Mouse (Mus musculus) heart, adult 2 months (tissue): ENCODE data around the gene Lst1. TPM values are rescaled to one million over a fixed set of nuclear protein-coding genes. Genes with fewer than 3 reads are reported as not detected.

Experiments
- DNase-seq, 2 experiments: peaks; one replicate each; pipeline ENCODE4 v3.0.0; 2021
- H3K27ac ChIP-seq: fragments of 200-600 bp; 2 replicates; pipeline ENCODE4 v1.8.1; 2022
- H3K27me3 ChIP-seq: fragments of 200-500 bp; 2 replicates; pipeline ENCODE4 v1.6.1; 2012; ENCODE audit warnings: mild to moderate bottlenecking, low read length, inconsistent platforms, mixed read lengths; ENCODE audit not compliant: control insufficient read depth, insufficient read depth
- H3K36me3 ChIP-seq: fragments of 200-500 bp; 2 replicates; pipeline ENCODE4 v1.6.1; 2012; ENCODE audit warnings: low read length, inconsistent platforms; ENCODE audit not compliant: control insufficient read depth, insufficient read depth
- H3K4me1 ChIP-seq: fragments of 200-500 bp; 2 replicates; pipeline ENCODE4 v1.6.1; 2011; ENCODE audit warnings: low read length; ENCODE audit not compliant: control insufficient read depth, insufficient read depth
- H3K4me3 ChIP-seq: fragments of 200-600 bp; 2 replicates; pipeline ENCODE4 v1.8.1; 2022
- H3K79me2 ChIP-seq: fragments of 200-500 bp; replicated peaks from 2 replicates; pipeline ENCODE4 v1.6.1; 2012; ENCODE audit warnings: mild to moderate bottlenecking, inconsistent platforms, low read length, moderate library complexity, mixed read lengths; ENCODE audit not compliant: control insufficient read depth, insufficient read depth
- H3K9ac ChIP-seq: fragments of 200-500 bp; 2 replicates; pipeline ENCODE4 v1.6.1; 2012; ENCODE audit warnings: low read depth, mild to moderate bottlenecking, control low read depth, inconsistent platforms, low read length, mixed read lengths
- CTCF ChIP-seq: fragments of 200-600 bp; IDR thresholded peaks from 2 replicates; pipeline ENCODE4 v1.8.1; 2022; ENCODE audit warnings: antibody characterized with exemption, mild to moderate bottlenecking, moderate library complexity
- EP300 ChIP-seq: fragments of 200-500 bp; IDR thresholded peaks from 2 replicates; pipeline ENCODE4 v1.6.1; 2011; ENCODE audit warnings: low read depth, low read length, control low read depth; ENCODE audit not compliant: insufficient read depth
- POLR2A ChIP-seq: fragments of 200-500 bp; IDR thresholded peaks from 2 replicates; pipeline ENCODE4 v1.6.1; 2011; ENCODE audit warnings: mild to moderate bottlenecking, low read depth, low read length, control low read depth; ENCODE audit not compliant: insufficient read depth
- WGBS: fragments of 180-500 bp; shearing (Covaris S2); methylation state at CpG from one replicate; pipeline ENCODE4 v1.1.7; 2018; 5-methylcytosine and 5-hydroxymethylcytosine counted together
- intact Hi-C: fragments of 180-260 bp; cut with DNase I; formaldehyde crosslinking; loops from one replicate; pipeline ENCODE4 v1.15.1; 2025
- polyA plus RNA-seq: library from polyadenylated mRNA; depleted of rRNA; stranded (reverse); fragments of >200 nt; gene quantifications from 2 replicates; pipeline ENCODE4 v1.2.3, GENCODE M21; 2012
- total RNA-seq, 2 experiments: library from RNA; stranded (reverse); gene quantifications; 2 replicates each; pipeline ENCODE4 v1.2.3; 2021

The Lst1 gene
- total and polyA plus RNA-seq, 3 experiments = 4.1 to 11.3 (median 4.5) TPM

DNA sequence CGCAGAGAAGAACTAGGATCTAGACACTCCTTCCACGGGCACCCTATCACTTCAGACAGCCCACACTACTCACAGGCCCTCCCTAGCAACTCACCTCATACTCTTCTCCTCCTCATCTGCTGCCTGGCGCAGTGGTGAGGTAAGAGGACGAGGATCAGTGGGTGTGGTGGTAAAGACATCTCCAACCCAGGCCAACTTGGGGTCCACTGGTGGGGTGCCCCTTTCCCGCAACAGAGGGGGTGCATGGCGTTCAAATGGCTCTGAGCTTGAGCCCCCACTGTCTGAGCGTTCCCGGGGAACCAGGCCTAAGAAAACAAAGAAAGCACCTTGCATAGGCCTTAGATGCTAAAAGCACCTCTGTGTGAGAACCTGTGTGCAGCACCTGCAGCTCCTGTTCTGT is 31.0 kb downstream of the Lst1 start:
- DNase-seq = no peak
- intact Hi-C loops = no loop called here
- Histone ChIP-seq H3K36me3 (peaks cover 4% of the 10 kb centered on the region), H3K4me1 (peaks cover 5% of the 10 kb centered on the region), H3K79me2 (peaks cover 6% of the 10 kb centered on the region; the same call in 1 of the 2 replicates), H3K27me3 (no peaks in the 10 kb centered on the region), H3K27ac (no peak overlapping the region), H3K9ac (no peak overlapping the region), H3K4me3 (no peak overlapping the region)
- TF ChIP-seq POLR2A (no peak), CTCF (no peak), EP300 (no peak)
- WGBS = 86% methylated on average over 8 of the region's 8 CpGs

DNA sequence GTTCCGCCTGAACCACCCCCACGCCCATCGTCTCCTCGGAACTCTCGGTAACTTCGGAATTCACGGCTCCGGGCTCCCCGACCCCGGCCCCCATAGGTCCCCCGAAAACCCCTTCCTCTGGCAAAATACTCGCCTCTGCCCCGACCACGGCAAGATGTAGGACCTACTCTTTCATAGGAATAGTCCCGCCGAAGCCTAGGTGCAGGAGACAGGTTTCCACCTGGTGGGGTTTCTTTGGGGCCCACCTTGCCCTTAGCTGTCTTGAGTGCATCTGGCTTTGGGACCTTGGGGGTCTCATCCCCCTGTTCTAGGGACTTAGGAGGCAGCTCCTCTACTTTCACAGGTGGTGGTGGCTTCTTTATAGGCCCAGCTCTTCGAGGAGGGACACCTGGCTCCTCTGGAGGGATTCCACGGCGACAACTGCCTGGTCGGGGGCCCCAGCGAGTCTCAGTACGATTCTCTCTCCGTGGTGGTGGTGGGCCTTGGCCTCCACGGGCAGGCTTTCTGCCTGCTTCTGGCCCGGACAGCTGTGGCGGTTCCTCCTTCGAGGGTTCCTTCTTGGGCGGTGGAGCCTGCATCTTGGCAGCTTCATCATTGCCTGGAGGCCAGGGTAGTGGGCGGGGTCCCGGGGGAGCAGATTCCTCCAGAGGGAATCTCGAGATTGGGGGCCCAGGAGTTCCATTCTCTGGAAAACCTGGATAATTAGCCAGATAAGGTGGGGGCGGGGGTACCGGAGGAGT is 31.6 kb downstream of the Lst1 start:
- WGBS = 80% methylated on average over 33 of the region's 33 CpGs
- Histone ChIP-seq H3K36me3 (no peaks in the 10 kb centered on the region; the same call in 1 of the 2 replicates), H3K9ac (no peak overlapping the region), H3K4me1 (peaks cover 2% of the 10 kb centered on the region), H3K4me3 (no peak overlapping the region), H3K79me2 (peaks cover 6% of the 10 kb centered on the region; the same call in 1 of the 2 replicates), H3K27me3 (no peaks in the 10 kb centered on the region), H3K27ac (no peak overlapping the region)
- intact Hi-C loops = no loop called here
- DNase-seq = no peak
- TF ChIP-seq POLR2A (no peak), CTCF (no peak), EP300 (no peak)

DNA sequence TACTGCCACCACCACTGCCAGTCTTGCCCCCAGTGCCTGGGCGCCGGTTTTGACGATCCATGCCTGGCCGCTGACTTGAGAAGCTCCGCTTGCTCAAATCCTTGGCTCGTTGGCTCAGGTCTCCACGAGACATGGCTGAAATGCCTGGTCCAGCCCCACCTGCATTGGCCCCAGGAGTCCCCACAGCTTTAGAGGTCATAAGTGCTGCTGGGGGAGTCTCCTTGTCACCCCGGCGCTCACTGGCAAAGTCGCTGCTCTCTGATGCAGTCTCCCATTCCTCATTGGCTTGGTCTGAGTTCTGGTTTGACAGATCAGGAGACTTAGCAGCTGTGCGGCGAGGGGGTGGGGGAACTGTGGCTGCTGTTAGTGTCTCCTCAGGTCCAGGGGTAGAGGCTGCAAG is 32.8 kb downstream of the Lst1 start:
- intact Hi-C loops = no loop called here
- no peak overlapping the region for H3K4me3 ChIP-seq
- 79% methylated on average over 12 of the region's 12 CpGs for WGBS
- H3K9ac ChIP-seq = no peak overlapping the region
- H3K4me1 ChIP-seq = no peaks in the 10 kb centered on the region
- no peak for TF ChIP-seq EP300
- no peak for TF ChIP-seq CTCF
- TF ChIP-seq POLR2A = no peak
- no peaks in the 10 kb centered on the region for H3K79me2 ChIP-seq
- H3K36me3 ChIP-seq = no peaks in the 10 kb centered on the region
- H3K27me3 ChIP-seq = no peaks in the 10 kb centered on the region
- no peak for DNase-seq
- no peak overlapping the region for H3K27ac ChIP-seq

DNA sequence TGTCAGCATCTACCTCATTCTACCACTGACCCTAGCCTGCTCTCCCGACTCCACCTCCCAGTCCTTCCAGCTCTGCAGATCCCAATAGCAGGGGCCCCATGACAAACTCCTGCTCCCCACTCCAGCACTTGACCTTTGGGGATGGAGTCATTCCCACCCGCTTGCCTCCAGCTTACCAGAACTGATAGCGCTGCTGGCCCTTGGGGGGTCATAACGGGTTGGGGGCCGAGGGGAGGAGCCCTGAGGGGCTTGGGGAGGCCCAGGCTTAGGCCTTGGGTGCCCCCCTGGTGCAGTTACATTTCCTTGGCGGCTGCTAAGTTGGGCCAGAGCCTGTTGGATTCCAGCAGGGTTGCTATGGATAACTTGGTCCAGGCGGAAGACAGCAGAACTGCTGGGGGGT is 33.6 kb downstream of the Lst1 start:
- TF ChIP-seq EP300 (no peak), POLR2A (no peak)
- Histone ChIP-seq H3K4me1 (no peaks in the 10 kb centered on the region), H3K36me3 (no peaks in the 10 kb centered on the region), H3K27ac (no peak overlapping the region), H3K27me3 (no peaks in the 10 kb centered on the region), H3K4me3 (no peak overlapping the region), H3K79me2 (no peaks in the 10 kb centered on the region), H3K9ac (no peak overlapping the region)
- intact Hi-C loops = no loop called here
- 73% methylated on average over 7 of the region's 7 CpGs for WGBS
- no peak for DNase-seq

DNA sequence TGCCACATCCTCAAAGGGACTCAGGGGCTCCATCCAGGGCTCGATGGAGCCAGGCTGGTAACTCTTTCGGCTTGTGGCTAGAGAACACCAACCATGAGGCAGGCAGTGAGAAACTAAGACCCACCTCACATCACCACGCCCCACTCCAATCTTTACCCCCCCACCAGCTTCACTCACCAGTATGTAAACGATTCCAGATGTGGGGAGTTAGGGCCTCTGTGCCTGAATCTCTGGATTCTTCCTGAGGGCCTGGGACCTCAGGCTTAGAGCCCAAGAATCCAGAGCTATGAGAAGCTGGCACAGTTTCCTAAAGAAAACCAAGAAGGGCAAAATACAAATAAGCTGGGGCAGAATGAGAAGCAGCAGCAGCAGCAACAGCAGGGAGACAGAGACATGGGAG is 34.3 kb downstream of the Lst1 start:
- no peak overlapping the region for H3K27ac ChIP-seq
- DNase-seq = no peak
- intact Hi-C loops = no loop called here
- no peaks in the 10 kb centered on the region for H3K4me1 ChIP-seq
- no peak overlapping the region for H3K9ac ChIP-seq
- WGBS = 82% methylated on average over 4 of the region's 4 CpGs
- H3K79me2 ChIP-seq = no peaks in the 10 kb centered on the region
- TF ChIP-seq POLR2A (no peak), EP300 (no peak), CTCF (no peak)
- no peaks in the 10 kb centered on the region for H3K36me3 ChIP-seq
- no peak overlapping the region for H3K4me3 ChIP-seq
- H3K27me3 ChIP-seq = no peaks in the 10 kb centered on the region

DNA sequence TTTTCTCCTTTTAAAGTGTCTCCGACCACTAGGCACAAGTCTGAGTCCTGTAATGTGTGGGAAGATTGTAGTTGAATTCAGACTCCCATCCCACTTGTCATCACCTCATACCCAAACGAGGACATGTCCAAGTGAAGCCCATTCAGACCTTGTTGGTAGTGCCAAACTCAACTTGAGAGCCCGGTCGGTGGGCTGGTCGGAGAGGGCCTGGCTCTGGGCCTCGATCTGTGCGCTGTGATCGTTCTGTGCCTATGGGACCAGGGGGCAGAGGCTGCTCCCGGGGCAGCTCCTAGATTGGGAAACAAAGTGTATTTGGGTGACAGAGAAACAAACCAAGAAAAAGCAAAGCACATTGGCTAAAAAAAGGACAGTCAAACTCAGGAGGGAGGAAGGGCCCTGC is 35.2 kb downstream of the Lst1 start:
- H3K4me1 ChIP-seq = no peaks in the 10 kb centered on the region
- H3K4me3 ChIP-seq = no peak overlapping the region
- no peak overlapping the region for H3K9ac ChIP-seq
- DNase-seq = no peak
- intact Hi-C loops = no loop called here
- no peaks in the 10 kb centered on the region for H3K79me2 ChIP-seq
- H3K27me3 ChIP-seq = no peaks in the 10 kb centered on the region
- no peak for TF ChIP-seq POLR2A
- no peak for TF ChIP-seq CTCF
- TF ChIP-seq EP300 = no peak
- no peak overlapping the region for H3K27ac ChIP-seq
- H3K36me3 ChIP-seq = 0 out of 2 replicates have a peak, but pooled peaks cover 2% of the 10 kb centered on the region
- WGBS = 66% methylated on average over 9 of the region's 9 CpGs
